Mouse (Mus musculus) gastrocnemius, postnatal 10 days (tissue): ENCODE measurements around the gene Sh3gl1. TPM values are rescaled to one million over a fixed set of nuclear protein-coding genes. Genes with fewer than 3 reads are reported as not detected.
A peak's percentile ranks its signal among the peaks of the same experiment; 100 is the strongest.

Source experiments
- DNase-seq: peaks from one replicate; pipeline ENCODE4 v3.0.0; 2021; ENCODE audit warnings: mixed read lengths
- total RNA-seq, 2 experiments: library from RNA; stranded (reverse); gene quantifications; 2 replicates each; pipeline ENCODE4 v1.2.3; 2021

Sh3gl1 gene
- total RNA-seq, 2 experiments from 2014 or later, result 25.7 to 35.0 TPM

GRCm38 (mm10) chr17:55996007-55996406 is 40.4 kb downstream of the Sh3gl1 start:
- peak; percentile 34 for DNase-seq

DNA sequence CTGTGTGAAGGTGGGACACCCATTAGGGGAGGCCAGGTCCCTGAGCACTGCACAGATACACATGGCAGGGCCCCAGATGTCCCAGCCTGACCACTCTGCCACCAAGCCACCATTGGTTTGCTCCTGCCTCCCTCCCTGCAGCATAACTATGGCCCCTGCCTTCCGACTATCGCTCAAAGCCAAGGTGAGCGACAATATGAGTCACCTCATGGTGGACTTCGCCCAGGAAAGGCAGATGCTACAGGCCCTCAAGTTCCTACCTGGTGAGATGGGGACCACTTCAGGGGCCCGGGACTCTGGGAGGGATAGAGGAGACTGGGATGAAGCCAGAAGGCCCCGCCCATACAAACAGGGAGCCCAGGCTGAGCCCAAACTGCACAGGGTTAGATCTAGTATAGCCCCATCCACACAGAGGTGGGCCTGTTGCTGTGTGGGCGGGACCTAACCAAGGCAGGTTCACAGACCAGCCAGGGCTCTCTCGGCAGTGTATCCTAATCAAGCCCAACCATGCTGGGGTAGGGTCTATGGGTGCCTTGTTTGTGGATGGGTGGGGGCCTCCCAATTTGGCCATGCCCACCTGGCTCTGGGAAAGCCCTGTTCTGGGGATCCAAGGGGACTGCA is 46.0 kb downstream of the Sh3gl1 start:
- DNase-seq, result no peak

- no peak for DNase-seq
Observed at GRCm38 (mm10) chr17:55986030-55986961, 50.1 kb downstream of the Sh3gl1 start, which contains the start of gene Fsd1. Gene Fsd1 (plus strand): TSS chr17:55986509.

- DNase-seq, result no peak
Observed at GRCm38 (mm10) chr17:55977301-55977700, 59.1 kb downstream of the Sh3gl1 start.

GRCm38 (mm10) chr17:55976255-55976862 is 60.1 kb downstream of the Sh3gl1 start:
- peak; percentile 82 for DNase-seq

DNA sequence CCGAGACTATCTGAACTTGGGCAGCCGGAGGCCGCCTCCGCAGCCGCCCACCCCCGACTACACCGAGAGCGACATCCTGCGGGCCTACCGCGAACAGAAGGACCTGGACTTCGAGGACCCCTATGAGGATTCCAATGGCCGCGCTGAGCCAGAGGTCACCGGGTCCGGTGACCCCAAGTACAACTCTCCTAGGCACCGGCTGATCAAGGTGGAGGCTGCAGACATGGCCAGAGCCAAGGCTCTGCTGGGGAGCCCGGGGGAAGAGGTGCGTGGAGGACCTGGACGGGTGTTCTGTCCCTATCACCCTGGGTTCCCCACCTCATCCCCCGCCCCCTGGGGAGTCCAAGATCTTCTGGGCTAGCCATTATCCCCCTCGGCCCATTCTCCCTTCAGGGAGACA is 65.0 kb downstream of the Sh3gl1 start:
- no peak for DNase-seq

DNA sequence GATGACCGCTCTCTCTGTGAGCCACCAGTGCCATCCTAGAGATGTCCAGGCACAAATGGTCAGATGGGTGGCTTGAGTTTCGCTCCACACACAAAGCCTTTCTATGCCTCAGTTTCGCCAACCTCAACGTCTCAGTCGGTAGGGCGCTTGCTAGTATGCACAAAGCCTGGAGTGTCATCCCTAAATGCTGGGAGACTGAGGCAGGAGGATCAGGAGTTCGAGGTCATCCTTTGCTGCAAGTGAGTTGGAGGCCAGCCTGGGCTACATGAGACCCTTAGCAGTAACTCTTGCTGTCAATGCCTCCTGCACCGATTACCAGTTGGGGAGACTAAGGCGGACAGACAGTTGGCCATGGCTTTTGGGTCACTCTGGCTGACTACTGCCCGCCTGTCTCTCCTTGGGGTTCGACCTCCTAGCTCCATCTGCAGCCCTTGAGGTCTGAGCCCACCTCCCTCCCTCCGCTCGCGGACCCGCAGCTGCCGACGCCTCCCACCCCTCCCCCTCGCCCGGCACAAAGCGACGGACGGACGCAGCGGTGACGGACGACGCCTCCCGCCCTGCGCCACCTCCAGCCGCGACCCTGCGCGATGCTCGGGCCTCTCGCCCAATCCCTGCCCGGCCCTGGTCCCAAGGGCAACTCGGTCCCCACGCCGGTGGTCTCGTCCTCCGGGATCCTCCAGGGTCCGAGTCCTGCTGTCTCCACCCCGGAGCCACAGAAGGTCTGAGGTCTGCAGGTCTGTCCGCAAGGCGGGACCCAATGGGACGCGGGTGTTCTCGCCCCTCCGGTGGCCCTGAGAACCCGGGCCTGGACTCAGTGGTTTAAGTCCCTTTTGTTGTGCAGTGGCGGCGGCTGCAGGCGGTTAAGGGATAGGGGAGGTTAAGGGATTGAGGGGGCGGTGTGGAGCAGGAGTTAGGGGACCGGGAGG is 66.2 kb downstream of the Sh3gl1 start, which contains the start of gene Shd:
Gene Shd, plus strand, starts transcription at position 502 of the 926 bp plus-strand sequence.
- peak; percentile 40 for DNase-seq

GRCm38 (mm10) chr17:55969560-55969959 is 66.9 kb downstream of the Sh3gl1 start:
- DNase-seq, result no peak

GRCm38 (mm10) chr17:55968210-55968609 is 68.2 kb downstream of the Sh3gl1 start:
- DNase-seq, result no peak

DNA sequence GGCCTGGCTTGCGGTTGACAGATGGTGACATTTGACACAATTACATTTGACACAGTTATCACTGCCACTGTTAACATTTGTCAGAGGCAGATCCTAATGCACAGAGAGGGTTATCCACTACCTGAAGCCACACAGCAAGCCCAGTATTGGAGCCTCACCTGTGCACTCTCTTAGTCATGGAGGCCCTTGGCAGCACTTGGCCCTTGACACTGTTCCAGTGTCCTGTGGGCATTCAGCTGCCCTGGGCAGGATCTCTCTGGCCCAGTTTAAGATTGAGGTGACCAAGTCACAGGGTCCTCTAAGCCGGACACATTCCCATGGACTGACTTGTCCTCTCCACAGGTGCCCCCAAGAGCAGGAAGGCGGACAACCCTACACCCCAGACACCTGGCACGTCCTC is 69.2 kb downstream of the Sh3gl1 start:
- DNase-seq, result no peak

Other genes with a start within 250 kb of the Sh3gl1 start
- 1 to 10 TPM; 4.2 to 5.1 TPM for gene Zfp119a, start 157.7 kb downstream of the Sh3gl1 start, total RNA-seq
- gene Zfp959, start 144.5 kb downstream of the Sh3gl1 start, total RNA-seq, result 1 to 10 TPM; 3.6 to 4.5 TPM
- gene Zfp119b, start 87.1 kb downstream of the Sh3gl1 start, total RNA-seq, result 1 to 10 TPM; 3.5 to 4.0 TPM
- 1 to 10 TPM in 1 of 2 experiments, under 1 TPM in 1; 0.75 to 1.6 TPM for gene Ebi3, start 84.0 kb downstream of the Sh3gl1 start, total RNA-seq
- gene Yju2, start 77.5 kb downstream of the Sh3gl1 start, total RNA-seq, result 10 to 100 TPM; 11.1 to 11.6 TPM
- 1 to 10 TPM in 1 of 2 experiments, under 1 TPM in 1; 0.87 to 1.2 TPM for gene Shd, start 66.2 kb downstream of the Sh3gl1 start, total RNA-seq
- gene Fsd1, start 50.1 kb downstream of the Sh3gl1 start, total RNA-seq, result 1 to 10 TPM in 1 of 2 experiments, under 1 TPM in 1; 0.49 to 1.0 TPM
- 1 to 10 TPM; 4.7 to 8.1 TPM for gene Stap2, start 31.1 kb downstream of the Sh3gl1 start, total RNA-seq
- gene Mpnd, start 30.9 kb downstream of the Sh3gl1 start, total RNA-seq, result 10 to 100 TPM; 31.6 to 36.9 TPM
- gene Chaf1a, start 3.8 kb upstream of the Sh3gl1 start, total RNA-seq, result 1 to 10 TPM; 3.6 to 8.7 TPM
- 10 to 100 TPM; 37.8 to 39.0 TPM for gene Ubxn6, start 38.4 kb upstream of the Sh3gl1 start, total RNA-seq
- gene Hdgfl2, start 43.0 kb upstream of the Sh3gl1 start, total RNA-seq, result 10 to 100 TPM; 37.7 to 45.7 TPM
- 100 to 1,000 TPM in 1 of 2 experiments, 10 to 100 TPM in 1; 75.2 to 106 TPM for gene Plin4, start 73.2 kb upstream of the Sh3gl1 start, total RNA-seq
- 10 to 100 TPM; 19.2 to 19.9 TPM for gene Plin5, start 81.0 kb upstream of the Sh3gl1 start, total RNA-seq
- 1 to 10 TPM; 1.4 to 3.1 TPM for gene Lrg1, start 85.4 kb upstream of the Sh3gl1 start, total RNA-seq
- gene Sema6b, start 103.7 kb upstream of the Sh3gl1 start, total RNA-seq, result 10 to 100 TPM; 14.4 to 14.7 TPM
- 1 to 10 TPM; 5.0 to 5.3 TPM for gene Tnfaip8l1, start 125.8 kb upstream of the Sh3gl1 start, total RNA-seq
- gene Mydgf, start 147.3 kb upstream of the Sh3gl1 start, total RNA-seq, result 10 to 100 TPM; 28.8 to 36.5 TPM
- gene Dpp9, start 182.3 kb upstream of the Sh3gl1 start, total RNA-seq, result 10 to 100 TPM; 21.7 to 24.3 TPM
- gene Fem1a, start 220.2 kb upstream of the Sh3gl1 start, total RNA-seq, result 10 to 100 TPM; 91.9 to 99.8 TPM
- gene Ticam1, start 240.2 kb upstream of the Sh3gl1 start, total RNA-seq, result 1 to 10 TPM; 6.6 to 6.8 TPM